Mouse (Mus musculus) T-helper 17 cell (primary cell): ENCODE measurements around the gene Krt88.

Experiments used
- in situ Hi-C, 2 experiments: fragments of 300-600 bp; cut with MboI, MseI; formaldehyde crosslinking; loops; 1 replicate in 1 of 2; 2 replicates in 1 of 2; pipeline ENCODE4 v1.15.1; 2025; ENCODE audit warnings: high pct_unique_total_duplicates in 2 of 2

Krt88 gene

DNA sequence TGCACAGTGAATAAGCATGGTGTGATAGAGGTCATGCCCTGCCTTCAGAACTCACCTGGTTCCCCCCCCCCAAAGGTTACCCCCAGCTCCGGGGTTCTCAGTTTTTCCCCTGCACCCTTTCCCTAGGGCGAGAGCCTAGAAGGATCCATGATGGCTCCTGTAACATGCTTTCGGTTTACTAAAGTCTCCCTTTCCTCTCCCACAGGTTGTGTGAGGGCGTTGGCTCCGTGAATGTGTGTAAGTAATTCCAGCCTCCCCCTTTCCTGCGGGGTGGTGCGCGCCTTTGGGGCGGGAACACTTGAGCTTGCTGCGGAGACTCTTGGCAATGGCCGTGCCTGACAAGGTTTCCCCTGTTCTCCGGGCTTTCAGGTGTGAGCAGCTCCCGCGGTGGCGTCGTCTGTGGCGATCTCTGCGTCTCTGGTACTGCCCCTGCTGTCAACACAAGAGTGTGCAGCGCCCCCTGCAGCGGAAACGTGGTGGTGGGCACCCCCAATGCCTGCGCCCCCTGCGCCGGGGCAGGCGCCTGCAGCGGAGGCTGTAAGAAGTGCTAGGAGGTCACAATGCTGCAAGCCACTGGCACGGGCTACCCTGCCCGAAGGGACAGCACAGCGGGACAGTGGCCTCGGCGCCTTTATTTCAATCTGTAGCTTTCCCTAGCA lies 31.6 kb downstream of the Krt88 start:
- in situ Hi-C loops, result loop anchor here in 1 of 2 experiments (10.0 kb wide), 1 partner anchor 664 kb away; no protein-coding TSS in a partner anchor

DNA sequence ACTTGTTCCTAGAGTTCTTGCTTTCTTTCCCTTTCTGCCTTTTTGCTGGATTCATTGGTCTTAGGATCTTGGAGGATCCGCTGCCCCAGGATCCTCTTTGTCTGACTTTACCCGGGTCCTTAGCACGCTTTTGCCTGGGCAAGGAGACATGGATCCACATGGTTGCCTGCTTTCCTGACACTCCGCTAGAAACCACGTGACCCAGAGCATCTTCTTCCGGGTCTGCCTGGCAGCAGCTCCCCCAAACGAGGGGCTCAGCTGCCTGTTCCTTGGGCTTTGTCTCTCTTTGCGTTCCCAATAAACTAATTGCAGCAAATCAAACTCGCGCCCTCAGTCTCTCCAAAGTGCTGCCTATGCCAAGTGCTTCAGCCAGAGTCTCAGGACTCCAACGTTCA lies 32.1 kb downstream of the Krt88 start:
- in situ Hi-C loops, result loop anchor here in 1 of 2 experiments (10.0 kb wide), 1 partner anchor 665 kb away; no protein-coding TSS in a partner anchor

DNA sequence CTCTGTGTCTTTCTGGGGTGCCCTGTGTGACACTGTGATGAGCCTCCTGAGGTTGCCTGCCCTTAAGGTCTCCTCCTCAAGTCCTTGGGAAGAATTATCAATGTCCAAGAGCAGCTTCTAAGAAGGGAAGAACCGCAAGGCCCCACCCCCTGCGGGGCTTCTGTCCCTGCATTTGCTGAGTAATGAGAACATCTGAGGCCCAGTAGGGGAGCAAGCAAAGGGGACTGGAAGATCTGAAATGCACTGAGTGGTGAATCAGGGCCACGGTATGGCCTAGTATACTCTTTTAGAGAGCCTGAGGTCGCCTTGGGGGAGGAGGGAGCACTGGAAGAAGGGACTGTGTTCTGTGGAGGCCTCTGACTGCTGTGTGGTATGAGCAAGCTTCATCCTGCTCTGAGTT lies 34.5 kb downstream of the Krt88 start:
- in situ Hi-C loops, result no loop called here

DNA sequence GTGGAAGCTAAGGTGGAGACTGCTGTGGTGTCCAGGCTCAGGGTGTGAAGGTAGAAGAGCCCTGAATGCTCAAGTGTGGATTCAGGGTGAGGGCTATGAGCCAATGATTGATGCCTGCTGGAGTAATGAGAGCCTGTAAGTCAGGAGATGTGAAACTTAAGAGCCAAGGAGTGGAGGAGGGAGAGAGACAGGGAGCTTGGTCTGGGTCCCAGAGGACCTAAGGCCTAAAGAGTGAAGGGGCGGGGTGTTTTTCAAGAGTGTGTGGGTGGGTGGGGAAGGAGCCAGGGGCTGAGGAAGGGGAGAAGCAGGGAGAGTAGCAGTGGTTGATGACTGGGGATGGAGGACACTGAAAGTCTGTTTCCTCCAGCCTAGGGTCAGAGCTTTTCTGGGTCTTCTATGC lies 36.1 kb downstream of the Krt88 start:
- in situ Hi-C loops, result no loop called here

DNA sequence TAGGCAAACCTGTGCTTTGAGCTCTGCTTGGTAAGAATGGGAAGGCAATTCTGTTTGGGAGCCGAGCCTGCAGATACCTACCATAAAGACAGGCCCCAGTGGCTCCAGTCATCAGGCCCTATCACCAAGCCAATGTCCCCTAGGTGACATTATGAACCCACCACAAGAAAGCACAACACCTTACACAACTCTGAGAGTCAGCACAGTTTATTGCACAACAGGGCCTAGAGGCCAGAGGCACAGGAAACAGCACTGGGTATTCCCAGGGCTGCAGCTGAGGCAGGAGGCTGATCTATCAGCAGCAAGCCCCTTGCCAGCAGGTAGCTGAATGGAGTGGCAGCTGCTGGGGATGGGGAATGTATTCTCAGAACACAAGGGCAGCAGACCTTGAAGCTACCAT lies 37.4 kb downstream of the Krt88 start:
- in situ Hi-C loops, result no loop called here

DNA sequence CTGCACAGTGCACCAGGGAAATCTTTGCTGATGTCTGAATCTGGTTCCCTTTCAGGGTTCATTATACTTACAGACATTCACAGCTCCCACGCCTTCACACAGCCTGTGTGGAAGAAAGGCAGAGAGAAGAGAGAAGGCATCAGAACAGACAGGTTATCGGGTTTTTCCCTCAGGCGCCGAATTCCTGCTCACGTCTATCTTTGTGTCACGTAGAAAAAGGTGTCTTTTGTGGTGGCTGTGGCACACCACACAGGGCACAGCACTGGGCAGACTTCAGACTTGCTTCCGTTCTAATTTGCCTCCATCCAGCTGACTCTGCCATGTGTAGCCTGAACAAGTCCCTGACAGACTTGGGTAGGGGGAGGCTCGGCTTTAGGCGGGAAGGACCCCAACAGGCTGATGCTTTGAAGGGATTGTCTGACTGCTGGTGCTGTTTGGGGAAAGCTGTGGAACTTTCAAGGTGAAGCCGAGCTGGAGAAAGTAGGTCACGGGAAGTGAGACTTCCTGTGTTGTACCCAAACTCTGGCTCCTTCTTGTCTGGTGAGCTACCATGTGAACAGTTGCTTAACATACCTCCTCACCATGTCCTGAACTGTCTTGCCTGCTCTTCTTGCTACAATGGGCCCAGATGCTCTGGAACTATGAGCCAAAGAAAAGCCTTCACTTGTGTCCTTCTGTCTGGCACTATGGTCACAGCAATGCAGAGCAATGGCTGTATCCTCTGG lies 38.5 kb downstream of the Krt88 start:
- in situ Hi-C loops, result no loop called here

DNA sequence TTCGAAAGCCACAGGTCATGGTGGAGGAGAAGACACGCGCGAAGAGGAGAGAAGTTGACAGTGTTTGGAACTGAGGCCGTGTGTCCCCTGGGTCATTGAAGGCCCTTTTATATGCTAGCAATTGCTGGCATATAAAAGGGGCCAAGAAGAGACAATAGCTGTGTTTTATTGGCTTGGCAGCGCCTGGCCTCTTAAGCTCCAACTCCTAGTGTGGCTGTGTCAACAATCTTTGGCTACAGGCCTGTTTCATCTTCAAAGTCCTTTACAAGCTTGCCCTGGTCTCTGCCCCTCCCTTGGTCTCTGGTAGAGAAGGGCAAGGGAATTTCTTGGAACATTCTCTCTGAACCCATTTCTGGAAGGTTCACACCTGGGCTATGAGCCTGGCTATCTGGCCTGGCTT lies 43.9 kb downstream of the Krt88 start, which contains the start of gene Krt83:
TSS of gene Krt83 (minus strand) at position 82 of the 400 bp plus-strand sequence.
- in situ Hi-C loops, result no loop called here

DNA sequence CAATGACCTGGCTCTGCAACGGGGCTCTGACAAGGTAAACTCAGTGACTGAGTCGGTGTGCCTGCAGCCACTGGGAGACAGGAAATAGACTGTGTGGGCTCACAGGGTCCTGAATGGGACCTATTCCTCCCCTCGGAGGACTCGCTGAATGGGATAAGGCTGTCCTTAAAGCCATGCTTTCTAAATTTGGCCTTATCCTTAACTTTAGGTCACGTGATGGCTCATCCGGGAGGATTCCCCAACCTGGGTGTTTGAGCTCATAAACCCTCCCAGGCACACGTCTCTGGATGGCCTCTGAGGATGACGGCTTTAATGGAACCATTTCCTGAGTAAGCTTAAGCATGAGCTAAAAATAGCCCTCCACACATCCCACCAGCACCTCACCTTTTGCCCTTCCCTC lies 45.2 kb downstream of the Krt88 start:
- in situ Hi-C loops, result no loop called here

DNA sequence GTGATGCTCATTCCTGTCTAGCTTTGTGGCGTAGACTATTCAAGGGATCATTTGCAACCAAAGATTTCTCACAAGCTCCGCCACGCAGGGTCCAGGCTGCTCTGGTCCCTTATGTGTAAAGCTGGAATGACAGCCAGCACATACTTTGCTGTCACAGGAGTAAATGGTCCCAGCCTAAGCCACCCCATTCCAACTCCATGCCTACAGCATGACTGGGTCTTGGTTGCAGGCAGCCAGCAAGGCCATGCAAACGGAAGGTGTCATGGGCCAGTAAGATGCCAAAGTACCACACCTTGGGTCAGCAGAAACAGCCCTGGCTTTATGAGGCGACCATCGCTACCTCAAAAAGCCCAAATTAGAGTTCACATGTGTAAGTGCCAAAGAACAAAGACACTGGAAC lies 46.2 kb downstream of the Krt88 start:
- in situ Hi-C loops, result no loop called here

DNA sequence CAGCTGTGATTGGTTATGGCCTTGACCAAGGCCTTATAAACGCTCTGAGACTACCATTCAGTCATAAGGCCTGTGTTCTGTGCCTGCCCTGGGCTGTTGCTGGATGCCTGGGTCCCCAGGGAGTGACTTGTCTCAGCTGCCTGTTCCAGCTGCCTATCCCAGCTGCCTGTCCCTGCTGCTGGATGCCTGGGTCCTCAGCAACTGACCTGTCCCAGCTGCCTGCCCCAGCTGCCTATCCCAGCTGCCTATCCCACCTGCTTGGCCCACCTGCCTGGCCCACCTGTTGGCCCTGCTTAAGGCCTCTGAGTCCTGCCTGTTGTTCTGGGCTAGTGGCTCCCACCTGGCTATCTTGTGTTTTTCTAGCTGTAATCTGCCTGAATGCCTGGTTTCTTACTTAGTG lies 46.7 kb downstream of the Krt88 start:
- in situ Hi-C loops, result no loop called here

DNA sequence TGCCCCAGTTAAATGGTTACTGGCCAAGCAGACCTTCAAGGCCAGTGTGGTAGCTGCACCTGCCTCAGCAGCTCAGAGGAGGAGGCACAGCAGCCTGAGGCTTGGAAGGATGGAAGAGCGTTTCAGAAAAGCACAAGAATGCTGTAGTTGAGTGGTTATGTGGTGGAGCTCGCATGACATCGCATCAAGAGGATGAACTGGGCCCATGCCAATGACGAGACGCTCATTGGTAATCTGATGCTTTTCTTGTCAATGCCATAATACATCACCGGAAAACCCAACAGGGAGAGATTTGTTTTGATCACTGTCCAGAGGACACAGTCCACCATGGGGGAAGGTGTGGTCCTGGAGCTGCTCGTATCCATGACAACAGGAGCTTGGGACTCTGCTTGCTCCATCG lies 47.7 kb downstream of the Krt88 start:
- in situ Hi-C loops, result no loop called here

DNA sequence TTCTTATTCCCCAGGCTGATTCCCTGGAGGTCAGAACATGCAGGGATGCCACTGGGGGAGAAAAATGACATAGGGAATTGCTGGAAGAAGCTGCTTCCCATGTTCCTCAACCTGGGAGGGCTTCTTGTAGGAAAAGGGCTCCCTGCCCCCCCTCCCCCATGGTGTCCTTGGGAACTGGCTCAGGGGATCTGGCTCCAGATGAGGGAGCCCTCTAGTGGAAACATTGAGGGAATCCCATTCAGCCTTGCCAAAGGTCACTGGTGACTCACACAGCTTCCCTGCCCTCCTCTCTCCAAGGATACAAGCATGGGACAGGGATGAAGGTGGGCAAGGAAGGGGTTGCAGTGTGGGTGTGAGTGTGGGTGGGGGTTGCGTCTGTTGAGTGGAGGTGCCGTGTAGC lies 49.6 kb downstream of the Krt88 start:
- in situ Hi-C loops, result no loop called here
